Mouse (Mus musculus): ENCODE results near the gene Zfp541. TPM values are rescaled to one million over a fixed set of nuclear protein-coding genes. Genes with fewer than 3 reads are reported as not detected.
A peak's percentile ranks its signal among the peaks of the same experiment; 100 is the strongest.

The Zfp541 gene
- polyA plus RNA-seq, 2 experiments from 2014 or later = 0.11 TPM; not detected in 1

DNA sequence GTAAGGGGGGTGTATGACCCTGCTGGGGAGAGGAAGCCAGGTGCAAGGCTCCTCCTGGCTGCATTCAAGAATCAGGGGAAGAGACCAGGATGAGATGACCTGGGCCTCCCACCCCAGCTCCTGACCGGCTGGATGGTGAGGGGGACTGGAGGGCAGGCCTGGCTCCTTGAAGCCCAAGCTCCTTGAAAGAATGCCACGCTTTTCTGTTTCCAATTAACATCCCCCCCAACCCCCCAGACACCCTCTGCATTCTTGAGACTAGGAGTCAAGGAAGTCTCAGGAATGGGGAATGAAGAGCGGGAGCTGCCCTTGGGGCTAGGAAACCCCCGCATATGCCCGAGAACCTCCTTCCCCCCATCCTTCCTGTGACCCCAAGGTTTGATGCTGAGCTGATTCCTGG, 17.1 kb upstream of the Zfp541 start:
- ATAC-seq = no peak

DNA sequence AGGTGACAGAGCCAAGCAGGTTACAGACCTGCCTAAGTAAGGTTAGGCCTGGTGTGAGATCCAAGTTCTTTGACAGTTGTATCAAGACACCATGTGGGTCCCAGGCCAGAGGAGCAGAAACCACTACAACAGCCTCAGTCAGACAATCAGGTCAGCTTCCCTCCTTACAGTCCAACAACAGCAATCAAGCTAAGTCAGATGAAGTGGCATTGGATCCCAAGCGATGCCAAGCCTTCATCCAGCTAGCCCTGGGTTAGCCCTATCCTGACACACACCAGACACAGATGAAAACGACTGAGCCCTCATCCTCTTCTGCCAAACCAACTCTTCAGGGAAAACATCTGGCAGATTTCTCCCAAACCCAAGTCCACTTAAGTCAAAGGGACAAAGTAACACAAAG, 16.1 kb upstream of the Zfp541 start:
- ATAC-seq = no peak

DNA sequence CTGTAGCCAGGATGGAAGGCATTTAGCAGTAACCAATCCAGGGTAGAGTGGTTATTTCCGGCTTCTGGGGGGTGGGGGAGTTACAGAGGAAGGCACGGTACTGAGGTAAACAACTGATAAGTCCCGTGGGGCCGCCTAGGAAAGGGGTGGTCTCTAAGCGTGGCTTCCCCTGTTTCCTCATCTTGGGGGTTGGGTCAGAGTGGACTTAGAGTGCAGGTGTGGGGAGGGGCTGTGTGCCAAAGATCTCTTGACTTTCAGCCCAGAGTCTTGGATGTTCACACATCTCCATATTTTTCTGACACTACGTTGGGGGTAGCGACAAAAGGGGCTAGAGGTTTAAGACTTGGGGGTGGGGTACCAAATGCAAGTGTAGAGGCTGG, 15.5 kb upstream of the Zfp541 start:
- peak; percentile 72 for ATAC-seq

DNA sequence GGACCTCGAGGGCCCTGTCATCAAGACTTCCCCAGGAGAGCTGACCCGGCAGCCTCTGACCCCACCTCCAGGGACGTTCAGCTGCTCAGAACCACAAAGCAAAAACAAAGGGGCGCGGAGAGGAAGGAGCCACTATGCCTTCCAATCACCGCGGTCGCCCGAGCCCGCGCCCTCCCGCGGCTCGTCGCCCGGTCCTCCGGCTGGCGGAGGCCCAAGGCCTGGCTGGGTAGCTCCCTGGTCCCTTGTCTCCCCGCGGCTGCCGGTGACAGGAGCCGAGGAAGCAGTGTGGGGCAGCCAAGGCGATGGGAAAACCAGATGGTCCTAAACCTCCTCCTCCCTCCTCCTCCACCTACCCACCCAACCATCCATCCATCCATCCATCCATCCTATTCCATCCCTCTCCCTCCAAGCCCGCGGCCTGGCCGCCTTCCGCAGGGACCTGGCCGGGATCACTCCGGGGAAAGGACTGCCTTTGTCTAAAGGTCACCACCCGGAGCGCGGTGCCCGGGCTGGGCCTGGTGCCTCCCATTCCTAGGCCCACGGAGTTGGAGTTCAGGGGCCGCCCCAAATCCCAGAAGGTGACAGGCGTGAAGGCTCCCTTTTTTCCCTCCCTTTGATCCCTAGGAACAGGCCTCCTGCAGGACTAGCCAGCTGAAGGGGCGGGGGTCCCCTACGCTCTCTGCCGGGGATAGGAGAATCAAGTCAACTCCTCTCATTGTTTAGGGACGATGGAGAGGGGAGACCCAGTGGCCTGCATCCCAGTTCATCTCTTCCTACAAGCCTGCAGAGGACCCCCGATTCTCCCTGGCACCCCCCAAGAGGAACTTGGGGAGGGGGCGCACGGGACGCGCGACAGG, 14.9 kb upstream of the Zfp541 start:
- ATAC-seq = peak; percentile 28

DNA sequence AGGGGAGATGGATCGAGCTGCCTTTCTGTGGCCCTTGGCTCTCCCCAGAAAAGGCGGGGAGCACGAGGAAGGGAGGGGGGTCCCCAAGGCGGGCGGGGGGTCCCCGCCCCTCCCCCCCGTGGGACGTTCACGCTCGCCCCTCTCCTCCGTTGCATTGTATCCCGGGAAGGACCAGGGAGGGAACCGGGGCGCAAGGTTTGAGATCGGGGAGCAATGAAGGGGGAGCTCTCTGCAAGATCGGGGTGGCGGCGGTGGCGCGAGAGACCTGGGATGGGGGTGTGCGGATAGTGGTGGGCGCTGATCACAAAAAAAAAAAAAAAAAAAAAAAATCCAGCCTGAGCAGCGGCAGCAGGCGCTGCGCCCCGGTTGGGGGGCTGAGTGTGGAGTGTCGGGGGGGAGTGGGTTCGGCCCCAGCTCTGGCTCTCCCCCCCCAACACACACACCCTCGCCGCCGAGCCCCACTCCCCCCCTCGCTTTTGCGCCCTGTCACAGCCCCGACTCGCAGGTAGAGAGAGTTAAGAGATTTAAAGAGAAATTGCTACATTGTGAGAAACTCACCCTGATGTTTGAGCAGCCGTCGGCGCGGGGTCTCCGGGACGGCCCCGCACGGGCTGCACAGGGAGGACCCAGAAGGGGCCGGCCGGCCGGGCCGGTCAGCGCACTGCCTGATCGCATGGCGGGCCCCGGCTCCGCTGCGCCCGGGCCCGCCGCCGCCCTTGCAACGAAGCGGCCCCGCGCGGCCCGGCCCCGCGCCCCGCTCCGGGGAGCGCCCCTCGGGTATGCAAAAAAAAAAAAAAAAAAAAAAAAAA, 14.1 kb upstream of the Zfp541 start, which contains the start of gene Bicra:
Gene Bicra (minus strand): TSS at position 584 of the 809 bp plus-strand sequence.
- ATAC-seq = peak; percentile 3

DNA sequence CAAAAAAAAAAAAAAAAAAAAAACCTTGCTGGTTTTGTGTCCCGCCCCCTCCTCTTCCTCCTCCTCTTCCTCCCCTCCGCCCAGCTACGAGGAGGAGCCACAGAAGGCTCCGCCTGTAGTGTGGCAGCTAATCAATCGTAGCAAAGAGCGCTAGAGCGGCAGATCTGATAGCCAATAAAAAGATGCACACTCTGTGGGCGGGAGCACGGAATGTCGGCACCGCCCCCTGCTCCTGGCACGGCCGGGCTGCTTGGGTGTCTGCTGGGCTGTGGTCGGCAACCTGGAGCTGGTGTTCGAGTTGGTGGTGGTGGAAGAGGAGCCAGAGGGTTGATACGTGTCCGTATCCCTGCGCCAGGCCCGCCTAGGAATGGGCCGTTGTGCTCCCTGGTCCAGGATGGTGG, 13.4 kb upstream of the Zfp541 start:
- peak; percentile 64 for ATAC-seq

DNA sequence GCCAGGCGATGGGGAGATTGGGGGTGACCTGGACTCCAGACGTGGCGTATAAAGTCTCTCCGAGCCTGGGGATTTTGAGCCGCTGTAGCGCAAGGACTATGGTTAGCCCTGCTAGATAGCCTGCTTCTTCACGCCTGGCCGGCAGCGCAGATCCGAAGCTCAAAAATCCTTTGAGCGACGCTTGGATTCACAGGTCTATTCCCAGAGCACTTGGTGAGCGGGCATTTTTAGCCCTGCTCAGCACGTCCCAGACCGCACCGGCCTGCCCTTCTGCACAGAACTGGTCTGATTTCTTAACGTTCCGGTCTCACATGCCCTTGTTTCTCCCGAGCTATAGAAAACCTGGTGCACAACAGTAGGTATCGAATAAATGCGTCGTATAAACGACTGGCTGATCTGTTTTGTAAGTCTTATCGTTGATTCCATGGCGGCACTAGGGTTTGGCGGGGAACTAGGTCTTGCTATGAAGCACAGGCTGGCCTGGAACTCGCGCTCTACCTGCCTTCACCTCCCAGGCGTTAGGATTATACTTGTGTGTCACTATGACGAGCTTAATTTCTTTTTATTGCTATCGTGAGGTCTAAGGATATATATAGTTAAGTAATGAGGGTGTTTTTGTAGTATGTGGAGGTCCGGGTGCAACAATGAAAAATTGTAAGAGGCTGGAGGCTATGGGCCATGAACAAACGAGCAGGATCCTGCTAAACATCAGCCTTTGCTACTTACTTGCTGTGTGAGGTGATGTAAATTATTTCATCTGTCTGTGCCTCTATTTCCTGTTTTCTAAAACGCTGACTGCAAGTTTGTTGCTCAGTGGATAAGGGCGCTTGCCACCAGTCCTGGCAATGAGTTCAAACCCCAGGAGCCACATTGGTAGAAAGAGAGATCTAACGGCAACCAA, 12.7 kb upstream of the Zfp541 start:
- ATAC-seq = no peak

DNA sequence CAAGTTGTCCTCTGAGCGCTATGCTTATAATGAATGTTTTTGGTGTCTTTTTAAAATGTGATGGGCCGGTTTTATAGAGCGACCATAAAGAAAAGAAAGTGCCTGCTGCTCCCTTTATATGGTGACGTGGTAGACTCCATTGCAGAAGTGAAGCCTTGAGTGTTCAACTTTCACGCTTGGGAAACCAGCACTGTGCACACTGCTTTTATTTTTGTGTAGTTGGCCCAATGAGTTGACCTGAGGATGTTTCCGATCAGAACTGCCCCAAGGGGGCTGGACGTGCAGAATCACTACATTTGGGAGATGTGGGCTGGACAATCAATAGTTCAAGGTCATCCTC, 12.1 kb upstream of the Zfp541 start:
- ATAC-seq = no peak

DNA sequence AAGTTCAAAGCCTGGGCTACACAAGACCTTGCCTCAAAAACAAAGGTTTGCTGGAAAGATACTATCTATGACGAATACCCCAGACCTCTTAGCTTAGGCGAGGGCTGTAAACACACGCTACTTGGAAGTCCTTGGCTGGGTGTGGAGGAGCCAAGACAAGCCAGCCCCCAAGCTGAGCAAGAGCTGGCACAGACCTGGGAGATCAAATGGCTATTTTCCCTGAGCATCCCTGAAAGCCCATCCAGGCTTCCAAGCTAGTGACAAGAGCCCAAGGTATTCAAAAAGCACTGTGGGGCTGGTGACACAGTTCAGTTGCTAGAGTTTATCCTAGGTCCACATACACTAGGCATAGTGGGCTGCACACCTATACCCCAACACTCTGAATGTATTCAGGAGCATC, 11.0 kb upstream of the Zfp541 start:
- no peak for ATAC-seq

DNA sequence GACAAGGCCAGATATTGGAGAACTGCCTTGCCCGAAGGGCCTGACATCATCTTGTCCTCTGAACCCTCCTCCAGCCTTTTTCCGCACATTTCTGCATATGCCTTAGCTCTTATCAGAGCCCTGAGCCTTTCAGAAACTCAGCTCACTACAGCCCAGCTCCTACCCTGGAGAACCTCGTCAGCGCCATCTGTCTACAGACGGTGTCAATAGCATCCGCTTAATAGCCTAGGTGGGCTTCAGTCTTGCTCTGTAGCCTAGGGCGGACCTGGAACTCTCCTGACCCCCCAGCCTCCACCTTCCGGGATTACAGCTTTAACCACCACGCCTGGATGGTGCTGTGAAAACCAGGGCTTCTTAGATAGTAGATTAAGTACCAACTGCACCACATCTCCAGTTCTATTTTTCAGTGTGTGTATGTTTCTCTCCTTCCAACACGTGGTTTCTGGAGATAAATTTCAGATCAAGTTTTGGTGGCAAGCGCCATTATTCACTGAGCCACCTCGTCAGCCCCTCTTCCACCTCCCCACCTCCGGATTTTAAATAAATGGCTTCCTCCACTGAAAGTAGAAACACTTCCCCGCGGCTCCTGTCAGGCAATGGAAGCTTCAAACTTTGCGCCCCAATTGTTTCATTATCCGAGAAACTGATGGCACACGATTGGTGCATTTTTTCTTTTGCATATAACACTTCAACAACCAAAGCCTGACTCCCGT, 9.6 kb upstream of the Zfp541 start:
- peak; percentile 34 for ATAC-seq

DNA sequence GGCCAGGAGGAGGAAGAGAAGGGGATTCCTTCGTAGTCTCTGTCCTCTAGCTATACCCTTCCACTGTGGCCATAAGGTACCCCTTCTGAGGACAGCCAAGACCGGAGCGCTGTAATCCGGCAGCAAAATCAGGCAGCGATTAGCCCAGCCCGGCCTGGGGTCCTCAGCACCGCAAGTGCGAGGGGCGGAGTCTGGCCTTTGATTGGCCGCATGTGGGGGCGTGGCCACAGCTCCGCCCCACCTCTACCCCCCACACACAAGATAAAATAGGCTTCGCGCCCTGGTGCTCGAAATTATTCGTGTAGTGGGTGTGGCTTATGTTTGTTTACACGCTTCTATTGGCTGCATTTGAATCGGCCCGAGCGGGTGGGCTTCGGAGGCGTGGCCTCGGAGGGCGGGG, 8.9 kb upstream of the Zfp541 start:
- peak; percentile 40 for ATAC-seq

DNA sequence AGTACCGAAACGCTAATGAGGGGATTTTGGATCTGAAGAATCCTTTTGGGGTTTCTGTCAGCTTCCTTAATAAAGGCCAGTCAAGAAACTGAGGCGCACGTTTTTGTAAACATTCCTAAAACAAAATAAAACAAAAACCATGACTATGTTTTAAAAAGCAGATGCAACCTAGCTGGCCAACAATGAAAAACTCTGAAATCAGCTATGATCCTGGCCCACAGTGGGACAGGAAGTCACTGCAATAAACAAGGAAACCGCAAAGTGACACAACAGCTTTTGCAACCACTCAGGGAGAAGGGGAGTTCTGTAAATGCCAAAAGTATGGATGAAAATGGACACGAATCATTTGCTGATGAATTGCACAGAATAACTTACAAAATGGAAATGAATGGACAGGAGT, 8.5 kb upstream of the Zfp541 start:
- ATAC-seq = peak; percentile 14

DNA sequence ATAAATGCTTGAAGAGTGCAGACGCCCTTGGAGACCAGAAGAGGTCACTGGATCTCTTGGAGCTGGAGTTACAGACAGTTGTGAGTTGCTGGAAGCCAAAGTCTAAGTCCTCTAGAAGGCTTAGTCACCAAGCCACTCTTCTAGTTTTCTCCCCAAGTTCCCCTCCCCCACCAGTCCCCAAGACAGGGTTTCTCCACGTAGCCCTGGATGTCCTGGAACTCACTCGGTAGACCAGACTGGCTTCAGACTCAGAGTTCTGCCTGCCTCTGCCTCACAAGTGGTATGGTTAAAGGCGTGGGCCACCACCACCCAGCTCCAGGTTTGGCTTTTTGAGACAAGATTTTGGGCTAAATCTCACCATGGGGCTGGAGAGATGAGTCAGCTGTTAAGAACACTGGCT, 6.6 kb upstream of the Zfp541 start:
- ATAC-seq = no peak

DNA sequence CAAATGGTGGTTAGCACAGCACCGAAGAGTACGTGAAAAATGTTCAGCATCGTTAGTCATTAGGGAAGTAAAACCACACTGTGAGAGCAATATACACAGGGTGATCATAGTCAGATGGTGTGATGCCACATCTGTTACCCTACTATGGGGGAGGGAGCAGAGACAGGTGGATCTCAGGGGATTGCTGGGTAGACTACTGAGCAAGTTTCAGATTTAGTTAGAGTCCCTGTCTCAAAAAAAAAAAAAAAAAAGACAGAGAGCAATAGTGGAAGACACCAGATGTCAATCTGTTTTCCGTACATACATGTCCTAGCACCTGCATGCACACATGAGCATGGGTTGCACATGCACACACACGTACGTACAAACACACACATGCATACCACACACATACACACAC, 5.9 kb upstream of the Zfp541 start:
- no peak for ATAC-seq

DNA sequence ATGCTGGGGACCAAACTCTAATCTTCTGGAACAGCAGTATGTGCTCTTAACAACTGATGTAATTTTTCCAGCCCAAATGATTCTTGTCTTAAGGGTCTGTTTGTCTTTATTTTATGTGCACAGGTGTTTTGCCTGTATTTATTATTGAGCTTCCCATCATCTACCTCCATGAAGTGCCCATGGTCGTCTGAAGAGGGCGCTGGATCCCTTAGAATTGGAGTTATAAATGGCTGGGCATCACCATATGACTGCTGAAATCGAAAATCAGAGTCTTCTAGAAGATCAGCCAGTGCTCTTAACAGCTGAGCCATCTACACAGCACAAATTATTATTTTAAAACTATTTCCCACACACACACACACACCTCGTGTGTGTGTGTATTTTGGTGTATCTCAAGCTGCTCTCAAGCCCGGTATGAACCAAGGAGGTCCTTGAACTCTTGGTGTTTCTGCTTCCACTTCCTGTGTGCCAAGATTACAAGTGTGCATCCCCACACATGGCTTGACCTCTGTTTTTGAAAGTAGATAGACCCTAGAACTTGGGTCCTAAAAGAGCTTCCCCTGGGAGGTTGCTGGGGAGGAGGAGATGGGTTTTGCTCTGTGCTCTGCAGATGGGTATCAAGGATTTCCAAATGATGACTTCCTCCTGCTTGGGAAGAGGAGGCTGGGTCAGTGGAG, 5.0 kb upstream of the Zfp541 start:
- peak; percentile 5 for ATAC-seq

DNA sequence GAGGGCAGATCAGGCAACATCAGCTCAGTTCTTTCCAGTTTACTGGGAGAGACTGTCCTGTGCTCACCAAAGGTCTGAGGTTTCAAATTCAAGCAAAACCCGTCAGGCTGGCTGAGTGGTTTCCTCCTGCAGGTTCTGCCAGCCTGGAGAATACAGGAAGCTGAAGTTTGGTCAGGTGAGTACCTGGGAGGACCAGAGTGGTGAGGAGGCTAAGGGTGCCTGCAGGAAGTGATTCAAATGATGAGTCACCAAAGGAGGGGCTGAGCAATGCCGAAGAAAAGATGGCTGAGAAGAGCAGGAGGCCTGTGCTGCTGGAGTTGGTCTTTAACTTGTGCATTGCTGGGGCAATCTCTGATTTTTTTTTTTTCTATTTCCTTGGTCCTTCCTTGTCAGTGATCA, 4.5 kb upstream of the Zfp541 start:
- ATAC-seq = peak; percentile 74

DNA sequence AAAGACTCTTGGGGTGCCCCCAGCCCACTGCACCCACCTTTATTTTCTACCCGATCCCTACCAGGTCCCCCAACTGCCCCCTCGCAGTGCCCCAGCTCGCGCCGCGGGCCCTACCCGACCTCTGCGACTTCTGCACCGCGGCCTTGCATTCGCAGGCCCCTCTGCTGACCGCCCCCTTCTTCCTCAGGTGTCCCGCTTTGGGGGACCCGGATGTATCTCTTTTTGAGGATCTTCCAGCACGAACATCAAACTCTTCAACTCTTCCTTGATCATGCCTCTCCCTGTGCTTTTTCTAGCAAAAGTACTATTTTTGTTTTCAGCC, 446 bp downstream of the Zfp541 start:
- ATAC-seq = no peak

DNA sequence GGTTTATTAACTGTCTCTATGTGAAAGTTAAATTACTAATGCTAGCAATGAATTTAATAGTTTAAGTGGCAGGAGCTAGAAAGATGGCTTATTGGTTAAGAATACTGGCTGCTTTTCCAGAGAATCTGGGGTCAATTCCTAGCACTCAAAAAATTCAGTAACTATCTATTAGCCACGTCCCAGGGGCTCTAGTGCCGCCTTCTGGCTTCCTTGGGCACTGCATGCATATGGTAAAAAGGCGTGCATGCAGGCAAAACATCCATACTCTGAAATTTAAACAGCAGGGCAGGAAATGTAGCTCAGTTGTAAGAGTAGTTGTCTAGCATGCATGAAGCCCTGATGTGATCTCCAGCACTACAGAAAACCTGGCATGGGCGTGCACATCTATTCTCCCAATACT, 1.9 kb downstream of the Zfp541 start:
- no peak for ATAC-seq

DNA sequence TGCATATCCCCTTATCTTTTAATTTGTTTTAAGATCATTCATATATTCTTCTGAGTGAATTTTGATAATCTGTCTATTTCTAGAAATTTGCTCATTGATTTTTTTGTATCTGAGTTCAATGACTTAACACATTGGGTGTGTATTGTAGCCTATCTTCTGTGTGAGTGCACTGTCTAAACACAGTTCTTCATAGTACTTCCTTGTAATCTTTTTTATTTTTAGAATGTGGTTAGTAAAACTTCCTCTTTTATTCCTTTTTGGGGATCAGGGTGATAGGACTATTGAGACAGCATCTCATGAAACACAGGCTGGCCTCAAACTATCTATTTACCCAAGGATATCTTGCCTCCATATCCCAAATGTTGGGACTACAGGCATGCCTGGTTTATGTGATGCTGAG, 9.2 kb downstream of the Zfp541 start:
- ATAC-seq = no peak

DNA sequence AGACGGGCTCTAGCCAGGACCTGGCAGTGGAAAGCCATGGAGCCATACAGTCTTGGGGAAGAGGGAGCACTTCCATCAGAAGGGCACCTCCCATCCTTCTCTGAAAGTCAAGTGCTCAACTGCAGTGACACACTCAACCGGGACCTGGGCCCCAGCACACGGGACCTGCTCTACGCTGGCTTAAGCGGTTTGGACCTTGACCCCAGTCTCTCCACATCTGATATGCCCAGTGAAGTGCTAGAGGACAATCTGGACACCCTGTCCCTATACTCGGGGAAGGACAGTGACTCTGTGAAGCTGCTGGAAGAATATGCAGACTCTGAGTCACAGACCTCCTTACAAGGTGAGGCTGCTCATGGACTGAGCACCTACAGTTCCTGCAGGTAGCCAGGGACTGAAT, 10.3 kb downstream of the Zfp541 start:
- ATAC-seq = no peak

DNA sequence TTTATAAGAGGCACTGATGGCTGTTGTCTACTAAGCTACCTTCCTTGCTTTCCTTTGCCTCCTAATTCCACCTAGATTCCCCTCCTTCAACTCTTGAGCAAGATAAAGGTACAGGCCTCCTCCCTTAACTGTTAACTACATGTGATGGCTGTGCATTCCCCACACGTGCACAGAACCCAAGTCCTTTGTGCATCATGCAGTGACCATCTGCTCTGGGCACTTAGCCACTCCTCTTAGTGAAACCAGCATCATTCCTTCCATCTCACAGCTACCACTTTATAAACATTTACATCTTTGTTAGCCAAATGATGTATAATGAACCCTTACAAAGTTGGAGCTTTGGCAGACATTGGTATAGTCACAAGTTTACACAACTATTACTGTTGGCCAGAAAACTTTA, 18.3 kb downstream of the Zfp541 start:
- no peak for ATAC-seq

DNA sequence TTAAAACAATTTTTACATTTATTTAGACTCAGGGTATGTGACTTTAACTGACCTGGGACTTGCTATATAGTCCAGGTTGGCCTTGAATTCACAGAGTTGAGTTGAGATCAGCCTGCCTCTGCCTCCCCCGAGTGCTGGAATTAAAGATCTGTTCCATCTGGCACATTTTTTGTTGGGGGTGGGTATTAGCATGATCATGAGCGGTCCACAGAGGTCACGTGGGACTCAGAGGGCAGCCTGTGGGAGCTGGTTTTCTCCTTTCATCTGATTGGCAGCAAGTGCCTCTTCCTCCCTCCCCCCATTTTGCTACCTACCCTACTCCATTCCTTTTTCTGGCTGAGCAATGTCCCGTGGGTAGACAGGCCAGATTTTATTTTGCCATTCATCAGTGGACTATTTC, 19.0 kb downstream of the Zfp541 start:
- no peak for ATAC-seq
